Mouse (Mus musculus): ENCODE results near the gene Hoxa3. TPM values are rescaled to one million over a fixed set of nuclear protein-coding genes. Genes with fewer than 3 reads are reported as not detected.

Hoxa3 gene
- polyA plus RNA-seq, 1 experiment = not detected

- no peaks in the 10 kb centered on the region for H3K4me1 ChIP-seq (ENCODE audit: control insufficient read depth, insufficient read depth, low read length)
- no peak for TF ChIP-seq POLR2A (IDR thresholded peaks at IDR 0.05; ENCODE audit: extremely low read depth, insufficient read depth, low read length)
- TF ChIP-seq CTCF (IDR thresholded peaks at IDR 0.05; ENCODE audit: extremely low read depth, insufficient read depth, low read length) = no peak
- no peak overlapping the region for H3K4me3 ChIP-seq (ENCODE audit: insufficient read depth, low read length)
- H3K27ac ChIP-seq (ENCODE audit: insufficient read depth, low read length) = no peak overlapping the region
Observed at GRCm38 (mm10) chr6:52206882-52207683, 6.1 kb downstream of the Hoxa3 start.

DNA sequence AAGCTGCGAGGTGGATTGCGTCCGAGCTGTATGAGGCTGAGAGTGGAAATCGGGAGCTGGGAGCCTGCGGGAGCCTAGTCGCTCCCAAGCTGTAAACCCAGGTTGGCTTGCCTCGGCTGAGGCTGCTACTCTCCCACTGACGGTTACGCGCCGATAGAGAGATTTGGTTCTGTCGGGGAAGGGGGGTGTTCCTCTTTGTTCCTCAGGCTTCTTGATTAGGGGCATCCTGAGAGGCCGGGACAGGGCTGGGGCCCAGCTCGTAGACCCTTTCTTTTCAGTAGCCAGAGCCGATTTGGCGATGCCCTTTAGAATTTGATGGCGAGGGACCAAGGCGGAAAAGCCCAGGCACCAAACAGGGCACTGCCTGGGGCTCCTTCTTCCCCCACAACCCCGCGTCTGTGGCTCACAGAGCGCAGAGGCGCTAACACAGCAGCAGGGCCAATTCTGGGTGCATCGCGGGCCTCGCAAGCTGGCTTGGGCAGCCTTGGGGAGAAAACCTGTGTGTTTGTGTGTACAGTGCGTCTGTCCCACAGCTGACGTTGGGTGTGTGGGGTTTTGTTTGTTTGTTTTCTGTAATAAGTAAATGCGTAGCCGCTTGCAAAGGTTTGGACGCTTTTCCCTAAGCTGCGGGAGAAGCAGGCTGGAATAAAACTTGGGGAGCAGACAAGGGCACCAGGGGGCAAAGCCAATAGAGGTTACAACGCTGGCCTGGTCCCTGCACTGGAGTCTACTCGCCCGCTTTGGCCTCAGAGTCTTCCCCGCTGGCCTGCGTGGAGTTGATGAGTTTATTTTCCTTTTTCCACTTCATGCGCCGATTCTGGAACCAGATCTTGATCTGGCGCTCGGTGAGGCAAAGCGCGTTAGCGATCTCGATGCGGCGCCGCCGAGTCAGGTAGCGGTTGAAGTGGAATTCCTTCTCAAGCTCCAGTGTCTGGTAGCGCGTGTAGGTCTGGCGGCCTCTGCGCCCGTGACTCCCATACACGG lies 7.2 kb downstream of the Hoxa3 start:
- TF ChIP-seq CTCF (IDR thresholded peaks at IDR 0.05; ENCODE audit: extremely low read depth, insufficient read depth, low read length) (no peak), POLR2A (IDR thresholded peaks at IDR 0.05; ENCODE audit: extremely low read depth, insufficient read depth, low read length) (no peak)
- no peaks in the 10 kb centered on the region for H3K4me1 ChIP-seq (ENCODE audit: control insufficient read depth, insufficient read depth, low read length)
- no peak overlapping the region for H3K4me3 ChIP-seq (ENCODE audit: insufficient read depth, low read length)
- no peak overlapping the region for H3K27ac ChIP-seq (ENCODE audit: insufficient read depth, low read length)

DNA sequence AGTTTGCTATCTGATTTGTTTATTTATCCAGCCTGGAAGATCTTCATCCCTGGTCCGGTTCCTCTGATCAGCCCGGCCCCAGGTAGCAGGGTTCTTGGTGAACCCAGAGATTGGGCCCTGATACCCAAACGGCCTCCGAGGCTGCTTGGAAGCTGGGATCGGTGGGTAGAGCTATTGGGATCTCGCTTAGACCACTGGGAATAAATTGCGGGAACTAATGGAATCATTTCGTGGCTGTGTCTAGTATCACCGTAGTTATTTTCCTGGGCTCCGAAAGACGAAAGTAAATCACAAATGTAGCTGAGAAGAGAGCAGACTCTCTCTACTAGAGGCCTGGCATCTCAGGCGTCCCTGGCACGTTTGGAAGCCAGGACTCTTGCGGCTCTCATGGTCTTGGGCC lies 7.9 kb downstream of the Hoxa3 start:
- Histone ChIP-seq H3K4me3 (ENCODE audit: insufficient read depth, low read length) (no peak overlapping the region), H3K27ac (ENCODE audit: insufficient read depth, low read length) (no peak overlapping the region), H3K4me1 (ENCODE audit: control insufficient read depth, insufficient read depth, low read length) (no peaks in the 10 kb centered on the region)
- TF ChIP-seq CTCF (IDR thresholded peaks at IDR 0.05; ENCODE audit: extremely low read depth, insufficient read depth, low read length) (no peak), POLR2A (IDR thresholded peaks at IDR 0.05; ENCODE audit: extremely low read depth, insufficient read depth, low read length) (no peak)

- Histone ChIP-seq H3K4me3 (ENCODE audit: insufficient read depth, low read length) (no peak within 1 kb of the TSS), H3K4me1 (ENCODE audit: control insufficient read depth, insufficient read depth, low read length) (no peaks in the 10 kb centered on the region), H3K27ac (ENCODE audit: insufficient read depth, low read length) (no peak within 1 kb of the TSS)
- no peak for TF ChIP-seq POLR2A (IDR thresholded peaks at IDR 0.05; ENCODE audit: extremely low read depth, insufficient read depth, low read length)
- no peak for TF ChIP-seq CTCF (IDR thresholded peaks at IDR 0.05; ENCODE audit: extremely low read depth, insufficient read depth, low read length)
Observed at GRCm38 (mm10) chr6:52204050-52204752, 8.9 kb downstream of the Hoxa3 start, which contains the start of gene Hoxa5. TSS of gene Hoxa5 (minus strand) at chr6:52204587.

GRCm38 (mm10) chr6:52203371-52204049 lies 9.6 kb downstream of the Hoxa3 start:
- no peaks in the 10 kb centered on the region for H3K4me1 ChIP-seq (ENCODE audit: control insufficient read depth, insufficient read depth, low read length)
- H3K27ac ChIP-seq (ENCODE audit: insufficient read depth, low read length) = no peak overlapping the region
- H3K4me3 ChIP-seq (ENCODE audit: insufficient read depth, low read length) = no peak overlapping the region
- TF ChIP-seq POLR2A (IDR thresholded peaks at IDR 0.05; ENCODE audit: extremely low read depth, insufficient read depth, low read length) (no peak), CTCF (IDR thresholded peaks at IDR 0.05; ENCODE audit: extremely low read depth, insufficient read depth, low read length) (no peak)

DNA sequence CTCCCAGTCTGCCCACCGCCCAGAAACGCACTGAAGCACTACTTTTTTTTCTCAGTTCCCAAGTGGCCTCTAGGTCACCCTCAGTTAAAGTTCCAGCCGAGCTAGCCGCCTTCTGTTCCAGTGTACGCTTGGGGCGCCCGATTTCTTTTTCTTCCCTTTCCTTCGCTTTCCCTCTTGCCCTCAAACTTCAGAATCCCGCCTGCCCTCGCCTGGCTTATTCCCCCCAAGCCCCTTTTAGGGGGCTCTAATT lies 10.1 kb downstream of the Hoxa3 start:
- Histone ChIP-seq H3K4me1 (ENCODE audit: control insufficient read depth, insufficient read depth, low read length) (no peaks in the 10 kb centered on the region), H3K27ac (ENCODE audit: insufficient read depth, low read length) (no peak overlapping the region), H3K4me3 (ENCODE audit: insufficient read depth, low read length) (no peak overlapping the region)
- TF ChIP-seq POLR2A (IDR thresholded peaks at IDR 0.05; ENCODE audit: extremely low read depth, insufficient read depth, low read length) (no peak), CTCF (IDR thresholded peaks at IDR 0.05; ENCODE audit: extremely low read depth, insufficient read depth, low read length) (no peak)

DNA sequence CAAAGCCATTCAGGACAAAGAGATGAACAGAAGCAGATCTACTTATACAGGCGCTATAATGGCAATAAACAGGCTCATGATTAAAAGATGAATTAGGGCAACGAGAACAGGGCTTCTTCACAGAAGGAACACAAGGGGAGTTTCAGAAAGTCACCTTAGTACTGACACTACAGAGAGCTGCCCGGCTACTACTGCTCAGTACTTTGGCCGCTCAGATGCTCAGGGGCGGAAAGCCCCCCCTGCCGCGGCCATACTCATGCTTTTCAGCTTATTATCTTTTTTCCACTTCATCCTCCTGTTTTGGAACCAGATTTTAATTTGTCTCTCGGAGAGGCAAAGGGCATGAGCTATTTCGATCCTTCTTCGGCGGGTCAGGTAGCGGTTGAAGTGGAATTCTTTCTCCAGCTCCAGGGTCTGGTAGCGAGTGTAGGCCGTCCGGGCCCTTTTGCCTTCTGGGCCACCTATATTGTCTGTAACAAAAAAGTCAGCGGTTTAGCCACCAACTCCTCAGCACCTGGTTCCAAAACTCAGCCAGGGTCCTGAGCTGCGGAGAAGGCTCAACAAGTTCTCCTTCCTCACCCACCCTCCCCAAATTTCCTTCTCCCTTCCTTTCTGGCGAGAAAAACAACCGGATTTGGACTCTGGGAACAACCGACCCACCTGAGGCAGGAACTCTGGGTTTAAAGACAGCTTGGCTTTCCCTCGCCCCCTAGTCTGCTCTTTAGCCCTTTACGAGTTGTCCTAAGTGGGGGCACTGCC lies 10.6 kb downstream of the Hoxa3 start:
- TF ChIP-seq POLR2A (IDR thresholded peaks at IDR 0.05; ENCODE audit: extremely low read depth, insufficient read depth, low read length) (no peak), CTCF (IDR thresholded peaks at IDR 0.05; ENCODE audit: extremely low read depth, insufficient read depth, low read length) (no peak)
- H3K4me3 ChIP-seq (ENCODE audit: insufficient read depth, low read length) = no peak overlapping the region
- no peak overlapping the region for H3K27ac ChIP-seq (ENCODE audit: insufficient read depth, low read length)
- H3K4me1 ChIP-seq (ENCODE audit: control insufficient read depth, insufficient read depth, low read length) = no peaks in the 10 kb centered on the region

GRCm38 (mm10) chr6:52201269-52201668 lies 11.9 kb downstream of the Hoxa3 start:
- Histone ChIP-seq H3K27ac (ENCODE audit: insufficient read depth, low read length) (no peak overlapping the region), H3K4me3 (ENCODE audit: insufficient read depth, low read length) (no peak overlapping the region), H3K4me1 (ENCODE audit: control insufficient read depth, insufficient read depth, low read length) (no peaks in the 10 kb centered on the region)
- TF ChIP-seq CTCF (IDR thresholded peaks at IDR 0.05; ENCODE audit: extremely low read depth, insufficient read depth, low read length) (no peak), POLR2A (IDR thresholded peaks at IDR 0.05; ENCODE audit: extremely low read depth, insufficient read depth, low read length) (no peak)
